Mouse (Mus musculus) midbrain, embryonic 16.5 days (tissue): ENCODE data around the gene Megf8. TPM values are rescaled to one million over a fixed set of nuclear protein-coding genes. Genes with fewer than 3 reads are reported as not detected.
A peak's percentile ranks its signal among the peaks of the same experiment; 100 is the strongest.
"Not testable (repeated sequence)": the region's sequence is repeated elsewhere in the genome, so short reads cannot be mapped to it uniquely, and the experiment has no call there.

Experiments used
- ATAC-seq: fragments of 200-750 bp; cut with Nextera tagmentation; 2 replicates; pipeline ENCODE4 v1.8.0; 2017; ENCODE audit warnings: moderate TSS enrichment
- H3K27ac ChIP-seq: fragments of 300-500 bp; sonication (generic); 2 replicates; pipeline ENCODE4 v1.5.1; 2014; ENCODE audit warnings: mild to moderate bottlenecking, low read length, mixed read lengths
- H3K27me3 ChIP-seq: fragments of 300-500 bp; sonication (generic); 2 replicates; pipeline ENCODE4 v1.6.1; 2014; ENCODE audit warnings: low read depth, low read length, mixed read lengths; ENCODE audit not compliant: control insufficient read depth, insufficient read depth
- H3K36me3 ChIP-seq: fragments of 300-500 bp; sonication (generic); 2 replicates; pipeline ENCODE4 v1.6.1; 2014; ENCODE audit warnings: mild to moderate bottlenecking, low read length, moderate library complexity, mixed read lengths; ENCODE audit not compliant: control insufficient read depth, insufficient read depth
- H3K4me1 ChIP-seq: fragments of 300-500 bp; sonication (generic); 2 replicates; pipeline ENCODE4 v1.6.1; 2014; ENCODE audit warnings: mild to moderate bottlenecking, low read length, mixed read lengths; ENCODE audit not compliant: control insufficient read depth, insufficient read depth
- H3K4me2 ChIP-seq: fragments of 300-500 bp; sonication (generic); 2 replicates; pipeline ENCODE4 v1.6.1; 2014; ENCODE audit warnings: mild to moderate bottlenecking, low read length, mixed read lengths
- H3K4me3 ChIP-seq: fragments of 300-500 bp; sonication (generic); 2 replicates; pipeline ENCODE4 v1.5.1; 2014; ENCODE audit warnings: low read depth, mild to moderate bottlenecking, low read length, moderate library complexity, mixed read lengths
- H3K9ac ChIP-seq: fragments of 300-500 bp; sonication (generic); 2 replicates; pipeline ENCODE4 v1.6.1; 2014; ENCODE audit warnings: low read depth, low read length, mixed read lengths
- H3K9me3 ChIP-seq: fragments of 300-500 bp; sonication (generic); replicated peaks from 2 replicates; pipeline ENCODE4 v1.6.1; 2014; ENCODE audit warnings: mild to moderate bottlenecking, low read length, mixed read lengths; ENCODE audit not compliant: control insufficient read depth, poor library complexity, severe bottlenecking
- WGBS: fragments of 180-500 bp; shearing (Covaris S2); extraction: QIAGEN DNeasy Blood & Tissue Kit; methylation state at CpG from one replicate; pipeline ENCODE4 v1.1.7; 2014; 5-methylcytosine and 5-hydroxymethylcytosine counted together
- polyA plus RNA-seq: library from polyadenylated mRNA; unstranded; fragments of >200 nt; fragmentation: Nextera tagmentation; extraction: Ambion mirVana; gene quantifications from 2 replicates; pipeline ENCODE4 v1.2.1, GENCODE M21; 2015

Megf8 gene
- polyA plus RNA-seq, 1 experiment from 2014 or later, result 23.2 TPM

DNA sequence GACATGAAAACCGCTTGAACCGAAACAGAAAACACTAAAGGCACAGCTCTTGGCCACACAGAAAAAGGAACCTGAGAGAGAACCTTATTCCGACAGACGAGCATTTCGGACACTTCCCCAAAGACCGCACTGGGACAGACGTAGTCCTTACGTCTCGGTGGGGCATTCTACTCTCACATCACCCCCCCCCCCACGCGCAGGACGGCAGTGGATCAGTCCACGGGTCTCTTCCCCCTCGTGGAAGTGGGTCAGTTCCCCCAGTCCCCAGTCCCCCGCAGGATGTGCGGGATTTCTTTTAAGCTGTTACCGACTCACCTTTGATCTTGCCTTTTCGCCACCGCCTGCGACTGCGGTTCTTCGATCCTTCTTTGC lies 78.2 kb downstream of the Megf8 start:
- H3K4me2 ChIP-seq, result peak overlapping the region; percentile 61
- peaks cover 27% of the 10 kb centered on the region for H3K4me1 ChIP-seq
- no peaks in the 10 kb centered on the region for H3K36me3 ChIP-seq
- peak; percentile 68 for ATAC-seq
- H3K27me3 ChIP-seq, result no peaks in the 10 kb centered on the region
- H3K4me3 ChIP-seq, result peak overlapping the region; percentile 62
- H3K9me3 ChIP-seq, result no peaks in the 10 kb centered on the region
- WGBS, result under 1% methylated on average over 20 of the region's 22 CpGs
- H3K27ac ChIP-seq, result peak overlapping the region; percentile 71
- peak overlapping the region; percentile 70 for H3K9ac ChIP-seq

DNA sequence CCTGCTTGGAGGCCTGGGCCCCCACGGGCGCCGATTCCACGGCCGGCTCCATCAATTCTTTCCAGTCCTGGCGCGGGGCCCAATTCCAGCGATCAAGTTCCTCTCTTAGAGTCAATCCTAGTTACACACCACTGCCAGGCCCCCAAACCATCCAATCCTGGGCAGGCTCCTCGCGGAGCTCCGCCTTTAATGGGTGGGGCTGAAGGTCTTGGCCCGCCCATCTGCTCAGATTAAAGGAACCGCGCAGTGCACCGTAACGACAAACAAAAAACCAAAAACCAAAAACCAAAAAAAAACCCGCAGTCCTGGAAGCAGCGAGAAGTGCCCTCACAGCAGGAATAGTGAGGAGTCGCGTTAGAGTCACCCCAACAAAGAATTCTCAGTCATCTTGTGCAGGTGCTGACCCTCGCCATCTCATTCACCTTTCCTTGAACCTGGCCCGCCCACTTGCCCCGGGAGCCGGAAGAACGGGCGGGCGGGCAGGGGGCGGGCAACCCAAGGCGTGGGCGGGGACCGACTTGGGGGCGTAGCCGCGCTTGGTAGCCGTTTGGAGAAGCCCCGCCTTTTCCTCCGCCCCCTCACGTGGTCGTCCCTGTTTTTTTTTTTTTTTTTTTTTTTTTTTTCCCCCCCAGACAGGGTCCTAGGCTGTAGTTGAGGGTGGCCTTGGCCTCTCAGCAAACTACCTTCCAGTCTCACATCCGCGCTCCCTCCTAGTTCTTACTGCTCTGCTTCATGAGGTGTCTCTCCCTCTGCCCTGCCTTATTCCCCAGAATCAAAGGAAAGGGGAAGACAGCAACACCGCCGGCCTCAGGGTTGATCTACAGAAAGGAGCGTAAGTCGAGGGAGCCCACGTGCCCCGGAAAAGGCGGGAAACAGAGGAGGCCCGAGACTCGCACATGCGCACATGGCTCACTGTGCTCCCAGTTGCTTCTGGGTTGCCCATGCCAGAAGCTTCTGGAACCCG lies 78.9 kb downstream of the Megf8 start:
- WGBS, result 5% methylated on average over 49 of the region's 52 CpGs
- Histone ChIP-seq H3K27me3 (no peaks in the 10 kb centered on the region), H3K9me3 (no peaks in the 10 kb centered on the region), H3K9ac (peak overlapping the region; percentile 70), H3K27ac (peak overlapping the region; percentile 71), H3K36me3 (no peaks in the 10 kb centered on the region), H3K4me1 (peaks cover 24% of the 10 kb centered on the region), H3K4me2 (peak overlapping the region; percentile 61), H3K4me3 (peak overlapping the region; percentile 62)
- peak; percentile 96 for ATAC-seq

- 90% methylated on average over 14 of the region's 14 CpGs for WGBS
- H3K4me3 ChIP-seq, result peak overlapping the region; percentile 62
- ATAC-seq, result peak; percentile 2; the same call in 1 of the 2 replicates
These were observed 79.7 kb downstream of the Megf8 start for GRCm38 (mm10) chr7:25396621-25397020.

GRCm38 (mm10) chr7:25398610-25399009 lies 81.6 kb downstream of the Megf8 start, which contains the start of gene Lipe:
Gene Lipe (minus strand): TSS chr7:25398710.
- no peak for ATAC-seq
- H3K4me1 ChIP-seq, result peaks cover 15% of the 10 kb centered on the region
- WGBS, result 95% methylated on average over 1 of the region's 1 CpGs

More at GRCm38 (mm10) chr7:25396621-25397020, 79.7 kb downstream of the Megf8 start:
- no peak overlapping the region for H3K27ac ChIP-seq
- H3K9me3 ChIP-seq, result no peaks in the 10 kb centered on the region
- H3K27me3 ChIP-seq, result no peaks in the 10 kb centered on the region
- H3K9ac ChIP-seq, result no peak overlapping the region; the same call in 1 of the 2 replicates
- H3K36me3 ChIP-seq, result no peaks in the 10 kb centered on the region
- peaks cover 24% of the 10 kb centered on the region for H3K4me1 ChIP-seq
- peak overlapping the region; percentile 61 for H3K4me2 ChIP-seq

DNA sequence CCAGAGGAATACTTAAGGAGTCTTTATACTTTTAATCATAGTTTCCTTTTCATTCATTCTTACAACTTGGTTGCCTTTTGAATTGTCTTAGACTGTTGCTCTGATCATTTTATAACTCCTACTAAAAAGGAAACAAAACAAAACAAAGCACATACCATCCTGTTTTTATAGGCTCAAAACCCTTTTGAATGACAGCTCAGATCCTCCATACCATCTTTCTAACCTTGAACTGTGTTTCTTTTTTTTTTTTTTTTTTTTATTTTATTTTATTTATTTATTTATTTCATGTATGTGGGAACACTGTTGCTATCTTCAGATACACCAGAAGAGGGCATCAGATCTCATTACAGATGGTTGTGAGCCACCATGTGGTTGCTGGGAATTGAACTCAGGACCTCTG lies 82.1 kb downstream of the Megf8 start:
- not testable (repeated sequence) for ATAC-seq, H3K36me3 ChIP-seq

More at GRCm38 (mm10) chr7:25398610-25399009, 81.6 kb downstream of the Megf8 start, which contains the start of gene Lipe:
- Histone ChIP-seq H3K9ac (no peak within 1 kb of the TSS), H3K27me3 (no peaks in the 10 kb centered on the region), H3K27ac (no peak within 1 kb of the TSS), H3K9me3 (no peaks in the 10 kb centered on the region), H3K4me3 (no peak within 1 kb of the TSS), H3K36me3 (no peaks in the 10 kb centered on the region), H3K4me2 (no peak within 1 kb of the TSS)

GRCm38 (mm10) chr7:25401551-25401950 lies 84.6 kb downstream of the Megf8 start:
- no peaks in the 10 kb centered on the region for H3K9me3 ChIP-seq
- ATAC-seq, result no peak
- no peaks in the 10 kb centered on the region for H3K36me3 ChIP-seq
- H3K9ac ChIP-seq, result no peak overlapping the region
- H3K27ac ChIP-seq, result no peak overlapping the region
- no peak overlapping the region for H3K4me2 ChIP-seq
- no peak overlapping the region for H3K4me3 ChIP-seq
- 61% methylated on average over 2 of the region's 2 CpGs for WGBS
- peaks cover 2% of the 10 kb centered on the region; the same call in 1 of the 2 replicates for H3K4me1 ChIP-seq
- no peaks in the 10 kb centered on the region for H3K27me3 ChIP-seq

More for the DNA sequence above, 82.1 kb downstream of the Megf8 start:
- H3K9me3 ChIP-seq, H3K9ac ChIP-seq, H3K4me3 ChIP-seq, H3K27me3 ChIP-seq, H3K27ac ChIP-seq, H3K4me2 ChIP-seq: not testable (repeated sequence)
- H3K4me1 ChIP-seq, result peaks cover 11% of the 10 kb centered on the region

DNA sequence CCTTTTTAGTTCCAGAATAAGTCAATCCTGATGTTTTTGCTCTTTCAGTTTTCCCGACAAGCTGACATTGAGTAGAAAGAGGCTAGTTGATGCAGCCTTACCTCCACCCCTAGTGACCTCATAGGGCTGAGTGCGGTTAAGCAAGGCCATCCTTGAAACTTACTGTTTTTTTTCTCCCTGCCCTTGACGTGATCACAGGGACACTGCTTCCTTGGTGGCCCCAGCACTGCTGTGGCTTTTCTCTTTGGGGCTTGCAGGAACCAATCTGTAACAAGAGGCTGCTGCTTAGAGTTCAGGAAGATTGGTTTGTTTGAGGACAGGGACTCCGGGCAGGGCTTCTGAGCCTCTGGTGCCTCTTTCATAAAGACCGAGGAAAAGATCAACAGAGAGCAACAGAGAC lies 85.0 kb downstream of the Megf8 start:
- WGBS, result 28% methylated on average over 5 of the region's 5 CpGs
- H3K36me3 ChIP-seq, result no peaks in the 10 kb centered on the region
- no peak overlapping the region for H3K9ac ChIP-seq
- H3K27ac ChIP-seq, result no peak overlapping the region
- no peaks in the 10 kb centered on the region for H3K27me3 ChIP-seq
- H3K4me2 ChIP-seq, result no peak overlapping the region
- no peaks in the 10 kb centered on the region for H3K9me3 ChIP-seq
- ATAC-seq, result no peak
- no peaks in the 10 kb centered on the region for H3K4me1 ChIP-seq
- H3K4me3 ChIP-seq, result no peak overlapping the region

- 2% methylated on average over 2 of the region's 2 CpGs for WGBS
- ATAC-seq, result no peak
- Histone ChIP-seq H3K27ac (no peak overlapping the region), H3K4me3 (no peak overlapping the region), H3K4me1 (no peaks in the 10 kb centered on the region), H3K9me3 (no peaks in the 10 kb centered on the region), H3K4me2 (no peak overlapping the region), H3K27me3 (no peaks in the 10 kb centered on the region), H3K9ac (no peak overlapping the region), H3K36me3 (no peaks in the 10 kb centered on the region)
These were observed 85.7 kb downstream of the Megf8 start for GRCm38 (mm10) chr7:25402671-25403101.

DNA sequence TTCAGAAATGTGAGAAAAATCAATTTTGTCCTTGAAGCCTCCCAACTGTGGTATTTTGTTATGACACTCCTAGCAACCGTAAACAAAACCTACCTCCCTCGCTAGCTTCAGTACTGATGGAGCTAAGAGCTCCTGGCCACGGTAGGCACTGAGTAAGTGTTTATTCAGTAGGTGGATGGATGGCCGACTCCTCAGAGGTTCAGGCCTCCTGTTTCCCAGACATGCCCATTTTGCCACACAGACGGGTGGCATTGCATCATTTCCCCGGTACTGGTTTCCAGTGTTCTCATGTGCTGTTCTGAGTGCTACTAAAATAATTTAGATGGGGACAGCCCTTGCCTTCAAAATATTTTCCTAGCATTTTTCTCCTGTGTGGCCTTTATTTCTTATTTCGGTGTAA lies 89.5 kb downstream of the Megf8 start:
- no peak overlapping the region for H3K27ac ChIP-seq
- 86% methylated on average over 7 of the region's 7 CpGs for WGBS
- no peaks in the 10 kb centered on the region for H3K27me3 ChIP-seq
- H3K4me2 ChIP-seq, result no peak overlapping the region
- no peaks in the 10 kb centered on the region for H3K36me3 ChIP-seq
- no peaks in the 10 kb centered on the region for H3K4me1 ChIP-seq
- H3K9ac ChIP-seq, result no peak overlapping the region
- no peaks in the 10 kb centered on the region for H3K9me3 ChIP-seq
- no peak for ATAC-seq
- no peak overlapping the region for H3K4me3 ChIP-seq
